Mouse (Mus musculus): ENCODE data around the gene Fam49a.
"Not testable (repeated sequence)": the region's sequence is repeated elsewhere in the genome, so short reads cannot be mapped to it uniquely, and the experiment has no call there.

Fam49a gene

GRCm38 (mm10) chr12:12261987-12262971 lies at the start of gene Fam49a:
Gene Fam49a, plus strand, starts transcription at chr12:12262139.
- peak; percentile 88 for DNase-seq (ENCODE audit: low spot score)

GRCm38 (mm10) chr12:12213536-12213935 lies 48.4 kb upstream of the Fam49a start:
- no peak for DNase-seq (ENCODE audit: low spot score)

GRCm38 (mm10) chr12:12218947-12219346 lies 43.0 kb upstream of the Fam49a start:
- no peak for DNase-seq (ENCODE audit: low spot score)

GRCm38 (mm10) chr12:12220755-12221496 lies 41.0 kb upstream of the Fam49a start:
- DNase-seq (ENCODE audit: low spot score): no peak

- peak; percentile 13 for DNase-seq (ENCODE audit: low spot score)
These were observed 39.2 kb upstream of the Fam49a start for GRCm38 (mm10) chr12:12222585-12223290.

- DNase-seq (ENCODE audit: low spot score): no peak
These were observed 38.6 kb upstream of the Fam49a start for GRCm38 (mm10) chr12:12223336-12223735.

GRCm38 (mm10) chr12:12225706-12226105 lies 36.2 kb upstream of the Fam49a start:
- DNase-seq (ENCODE audit: low spot score): no peak

GRCm38 (mm10) chr12:12227594-12227993 lies 34.3 kb upstream of the Fam49a start:
- DNase-seq (ENCODE audit: low spot score): no peak

GRCm38 (mm10) chr12:12230031-12230557 lies 31.8 kb upstream of the Fam49a start:
- DNase-seq (ENCODE audit: low spot score): no peak

GRCm38 (mm10) chr12:12232097-12232496 lies 29.8 kb upstream of the Fam49a start:
- no peak for DNase-seq (ENCODE audit: low spot score)

GRCm38 (mm10) chr12:12236978-12237377 lies 25.0 kb upstream of the Fam49a start:
- peak; percentile 31 for DNase-seq (ENCODE audit: low spot score)

- DNase-seq (ENCODE audit: low spot score): no peak
These were observed 22.4 kb upstream of the Fam49a start for GRCm38 (mm10) chr12:12239502-12239901.

- DNase-seq (ENCODE audit: low spot score): peak; percentile 17
These were observed 18.8 kb upstream of the Fam49a start for GRCm38 (mm10) chr12:12243148-12243547.

GRCm38 (mm10) chr12:12247023-12247422 lies 14.9 kb upstream of the Fam49a start:
- DNase-seq (ENCODE audit: low spot score): not testable (repeated sequence)

GRCm38 (mm10) chr12:12249521-12249920 lies 12.4 kb upstream of the Fam49a start:
- DNase-seq (ENCODE audit: low spot score): no peak

- DNase-seq (ENCODE audit: low spot score): no peak
These were observed 8.4 kb upstream of the Fam49a start for GRCm38 (mm10) chr12:12253526-12253925.

GRCm38 (mm10) chr12:12254139-12254538 lies 7.8 kb upstream of the Fam49a start:
- DNase-seq (ENCODE audit: low spot score): no peak

GRCm38 (mm10) chr12:12260979-12261960 lies 669 bp upstream of the Fam49a start:
- no peak for DNase-seq (ENCODE audit: low spot score)

- DNase-seq (ENCODE audit: low spot score): peak; percentile 55
These were observed 1.4 kb downstream of the Fam49a start for GRCm38 (mm10) chr12:12263371-12263791.

GRCm38 (mm10) chr12:12264151-12264550 lies 2.2 kb downstream of the Fam49a start:
- no peak for DNase-seq (ENCODE audit: low spot score)

GRCm38 (mm10) chr12:12266552-12266951 lies 4.6 kb downstream of the Fam49a start:
- DNase-seq (ENCODE audit: low spot score): no peak

All from embryo, embryonic 10 days (tissue).